Mouse (Mus musculus) T-helper 1 cell (primary cell): ENCODE measurements at regions not wholly inside any gene's neighbourhood (a gene's known extent, or its start where the extent isn't known, plus 50 kb on each side); places are given as distances from the start of the nearest gene placed in this dataset.

Source experiments
- in situ Hi-C: fragments of 300-600 bp; cut with MboI, MseI; formaldehyde crosslinking; loops from one replicate; pipeline ENCODE4 v1.15.1; 2025; ENCODE audit warnings: high pct_unique_total_duplicates

- in situ Hi-C loops = no loop called here
Observed at GRCm38 (mm10) chr5:75770592-75770991, 195.9 kb downstream of the Kit start.

- in situ Hi-C loops = no loop called here
Observed at GRCm38 (mm10) chr5:75767213-75767612, 192.5 kb downstream of the Kit start.

GRCm38 (mm10) chr5:75762374-75762773 is 187.7 kb downstream of the Kit start:
- in situ Hi-C loops = no loop called here

GRCm38 (mm10) chr5:75761459-75762310 is 187.0 kb downstream of the Kit start:
- in situ Hi-C loops = no loop called here

DNA sequence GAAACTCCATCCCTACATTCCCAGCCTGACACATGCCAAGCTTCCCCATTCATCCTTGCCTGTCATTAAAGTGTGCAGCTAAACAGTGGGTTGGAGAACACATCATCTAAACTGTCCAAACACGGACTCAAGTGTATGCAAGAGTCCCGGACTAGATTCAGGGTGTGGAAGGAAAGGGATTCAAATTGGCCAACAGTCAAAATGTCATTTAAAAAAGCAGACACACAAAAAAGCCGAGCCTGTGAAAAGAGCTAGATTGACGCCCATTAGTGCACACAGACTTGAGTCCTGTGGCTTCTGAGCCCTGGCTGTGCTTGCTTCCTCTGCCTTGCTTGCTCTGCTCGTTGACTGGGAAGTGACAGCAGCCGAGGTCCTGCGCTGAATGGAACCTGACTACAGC is 181.5 kb downstream of the Kit start:
- in situ Hi-C loops = no loop called here

DNA sequence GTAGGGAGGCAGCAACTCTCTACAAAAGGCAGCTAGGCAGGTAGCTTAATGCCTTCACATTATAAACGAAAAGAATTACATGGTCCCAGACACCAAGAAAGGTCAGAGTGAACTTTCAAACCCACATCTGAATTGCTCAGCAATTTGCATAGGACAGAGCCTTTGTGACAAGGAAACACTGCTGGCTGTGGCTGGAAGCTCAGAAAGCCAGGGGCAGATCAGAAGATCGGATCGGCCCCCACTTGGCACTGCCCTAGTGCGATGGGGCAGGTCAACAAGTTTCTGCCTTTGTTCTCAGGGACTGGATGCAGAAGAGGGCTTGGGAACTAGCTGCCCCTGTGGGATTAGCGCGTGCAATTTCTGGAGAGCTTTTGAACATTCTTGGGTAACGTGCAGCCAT is 179.6 kb downstream of the Kit start:
- in situ Hi-C loops = no loop called here

GRCm38 (mm10) chr5:75745311-75745710 is 170.6 kb downstream of the Kit start:
- in situ Hi-C loops = no loop called here

DNA sequence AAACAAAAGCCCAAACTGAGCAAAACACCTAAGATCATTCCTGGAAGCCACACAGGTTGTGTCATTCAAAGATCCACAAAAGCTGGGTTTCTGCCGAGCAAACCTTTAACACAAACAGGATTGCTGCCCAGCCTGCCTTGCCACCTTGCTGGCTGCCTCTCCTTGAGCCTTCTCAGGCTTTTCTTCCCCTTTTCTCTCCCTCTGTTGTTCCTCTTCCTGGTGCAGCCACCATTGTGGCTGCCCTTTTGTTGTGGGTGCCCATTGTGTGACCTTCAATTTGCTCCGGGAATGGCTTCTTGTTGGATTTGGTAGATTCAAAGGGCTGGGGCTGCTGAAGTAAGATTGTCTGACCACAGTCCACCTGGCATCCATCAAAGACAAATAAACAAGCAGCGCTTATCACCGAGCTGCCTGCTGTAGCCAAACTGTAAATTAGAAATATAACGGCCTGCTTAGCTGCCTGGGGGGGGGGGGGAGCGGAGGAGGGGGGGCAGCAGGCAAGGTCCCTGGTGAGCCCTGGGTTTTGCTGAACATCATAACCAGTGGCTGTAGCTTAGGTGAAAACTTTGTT is 169.8 kb downstream of the Kit start:
- in situ Hi-C loops = no loop called here

GRCm38 (mm10) chr5:75739336-75739735 is 164.6 kb downstream of the Kit start:
- in situ Hi-C loops = no loop called here

DNA sequence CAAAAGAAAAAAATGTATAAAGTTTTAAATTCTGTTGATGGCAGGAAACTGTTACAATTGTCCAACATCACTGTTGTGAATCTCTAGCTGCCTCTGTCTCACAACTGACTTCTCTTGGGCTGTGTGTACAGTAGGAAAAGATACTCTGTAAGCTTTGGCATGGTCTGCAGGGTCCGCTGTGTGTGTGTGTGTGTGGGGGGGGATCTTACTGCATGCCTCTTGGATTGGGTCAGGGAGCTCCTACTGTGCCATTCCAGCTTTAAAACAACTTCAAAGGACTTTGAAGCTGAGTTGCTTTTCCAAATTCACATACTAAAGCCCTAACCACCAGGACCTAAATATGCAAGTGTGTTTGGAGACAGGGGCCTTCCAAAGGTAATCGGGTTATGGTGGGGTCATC is 163.7 kb downstream of the Kit start:
- in situ Hi-C loops = no loop called here

GRCm38 (mm10) chr5:75737752-75738151 is 163.0 kb downstream of the Kit start:
- in situ Hi-C loops = no loop called here

DNA sequence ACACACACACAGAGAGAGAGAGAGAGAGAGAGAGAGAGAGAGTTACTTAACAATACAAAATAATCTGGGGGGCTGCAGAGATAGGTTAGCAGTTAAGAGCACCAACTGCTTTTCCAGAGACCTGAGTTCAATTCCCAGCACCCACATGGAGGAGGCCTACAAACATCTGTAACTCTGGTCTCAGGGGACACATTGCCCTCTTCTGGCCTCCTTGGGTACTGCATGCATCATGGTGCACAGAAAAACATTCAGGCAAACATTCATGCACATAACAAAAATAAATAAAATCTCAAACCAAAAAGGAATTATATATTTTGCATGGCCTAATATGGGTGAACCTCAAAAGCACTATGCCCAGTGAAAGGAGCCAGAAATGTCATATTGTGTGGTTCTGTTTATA is 161.6 kb downstream of the Kit start:
- in situ Hi-C loops = no loop called here

- in situ Hi-C loops = no loop called here
Observed at GRCm38 (mm10) chr5:75734508-75734907, 159.8 kb downstream of the Kit start.

- in situ Hi-C loops = no loop called here
Observed at GRCm38 (mm10) chr5:75734043-75734442, 159.3 kb downstream of the Kit start.

GRCm38 (mm10) chr5:75731236-75731635 is 156.5 kb downstream of the Kit start:
- in situ Hi-C loops = no loop called here

DNA sequence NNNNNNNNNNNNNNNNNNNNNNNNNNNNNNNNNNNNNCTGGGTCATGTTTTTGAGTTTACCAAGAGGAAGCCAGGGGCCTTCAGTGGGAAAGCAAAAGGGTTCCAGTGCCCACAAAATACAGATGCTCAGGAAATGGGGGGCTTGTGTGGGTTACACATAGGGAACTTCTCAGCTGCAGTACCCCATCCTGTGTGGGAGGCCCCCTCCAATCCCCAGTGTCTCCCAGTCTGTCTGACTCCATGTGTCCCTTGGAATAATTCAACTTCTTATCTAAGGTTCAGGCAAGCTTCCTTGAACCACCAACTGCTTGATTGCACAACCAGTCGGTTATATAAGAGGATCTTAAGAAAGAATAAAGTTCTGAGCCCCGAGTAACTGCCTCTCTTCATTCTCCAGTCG is 156.0 kb downstream of the Kit start:
- in situ Hi-C loops = no loop called here

DNA sequence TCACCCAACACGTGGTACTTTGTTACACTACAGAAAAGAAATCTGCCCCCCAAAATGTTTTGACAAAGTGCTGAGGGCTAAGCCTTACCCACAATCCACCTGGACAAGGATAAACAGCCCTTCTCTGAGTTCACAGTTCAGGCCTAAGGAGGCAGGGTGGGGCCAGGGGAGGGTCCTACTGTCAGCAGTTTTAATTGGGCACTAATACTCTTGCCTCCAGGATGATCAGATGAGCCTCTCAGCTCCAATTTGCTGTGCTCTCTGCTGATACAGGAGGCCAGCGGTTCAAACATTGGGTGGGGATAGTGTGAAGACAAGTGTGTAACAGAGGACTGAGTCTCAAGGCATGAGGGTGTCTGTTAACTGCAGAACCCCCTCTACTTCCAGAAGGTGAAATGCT is 146.6 kb downstream of the Kit start:
- in situ Hi-C loops = no loop called here

DNA sequence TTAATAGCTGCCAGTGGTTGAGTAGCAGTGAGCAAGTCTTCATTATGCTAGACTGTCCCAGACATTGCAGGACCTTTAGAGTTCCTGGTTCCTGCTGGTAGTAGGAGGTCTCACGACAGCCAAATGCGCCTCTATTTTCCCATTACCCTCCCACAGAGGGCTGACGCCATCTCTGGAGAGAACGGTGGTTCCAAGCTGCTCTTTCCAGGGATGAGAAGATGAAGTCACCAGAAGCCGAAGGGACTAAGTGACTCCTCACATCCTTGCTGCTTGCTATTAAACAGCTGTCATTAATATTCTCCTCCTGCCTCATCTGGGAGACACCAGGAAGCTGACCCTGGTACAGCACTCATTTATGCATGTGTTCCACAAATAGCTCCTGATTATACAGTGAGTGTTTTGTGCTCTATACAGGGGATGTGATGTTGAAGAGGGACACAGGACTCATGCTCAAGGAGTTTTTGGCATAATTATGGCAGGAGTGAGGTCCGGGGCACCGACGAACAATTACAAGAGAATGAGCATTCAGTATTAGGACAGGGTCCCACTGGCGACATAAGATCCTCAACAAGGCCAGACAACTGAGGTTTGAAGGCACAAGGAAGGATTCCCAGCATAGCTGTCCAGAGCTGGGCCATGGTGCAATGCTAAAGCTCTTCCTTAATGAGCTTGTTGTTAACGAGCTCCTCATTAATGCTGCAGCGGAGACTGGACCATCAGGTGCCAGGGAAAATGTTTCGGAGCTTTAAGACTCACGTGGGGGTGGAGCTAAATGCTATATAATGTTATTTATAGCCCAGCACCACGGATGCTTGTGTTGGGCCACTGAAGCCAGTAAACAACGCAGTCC is 145.6 kb downstream of the Kit start:
- in situ Hi-C loops = no loop called here

GRCm38 (mm10) chr5:75718511-75719225 is 144.0 kb downstream of the Kit start:
- in situ Hi-C loops = no loop called here
